Mouse (Mus musculus) neural tube, embryonic 14.5 days (tissue): ENCODE data around the gene Iqgap2. TPM values are rescaled to one million over a fixed set of nuclear protein-coding genes. Genes with fewer than 3 reads are reported as not detected.

Experiments used
- ATAC-seq: fragments of 200-750 bp; cut with Nextera tagmentation; 2 replicates; pipeline ENCODE4 v1.8.0; 2017; ENCODE audit warnings: low read depth, mild to moderate bottlenecking, moderate TSS enrichment, moderate library complexity
- H3K27ac ChIP-seq: fragments of 300-500 bp; sonication (generic); 2 replicates; pipeline ENCODE4 v1.5.1; 2014; ENCODE audit warnings: low read depth, mild to moderate bottlenecking, control low read depth, low read length, moderate library complexity, mixed read lengths
- H3K27me3 ChIP-seq: fragments of 300-500 bp; sonication (generic); 2 replicates; pipeline ENCODE4 v1.6.1; 2014; ENCODE audit warnings: low read length; ENCODE audit not compliant: control insufficient read depth, insufficient read depth
- H3K36me3 ChIP-seq: fragments of 300-500 bp; sonication (generic); 2 replicates; pipeline ENCODE4 v1.6.1; 2014; ENCODE audit warnings: low read length, mixed read lengths; ENCODE audit not compliant: control insufficient read depth, insufficient read depth
- H3K4me1 ChIP-seq: fragments of 300-500 bp; sonication (generic); 2 replicates; pipeline ENCODE4 v1.6.1; 2014; ENCODE audit warnings: low read length; ENCODE audit not compliant: control insufficient read depth, insufficient read depth
- H3K4me2 ChIP-seq: fragments of 300-500 bp; sonication (generic); 2 replicates; pipeline ENCODE4 v1.6.1; 2014; ENCODE audit warnings: mild to moderate bottlenecking, low read depth, low read length, control low read depth
- H3K4me3 ChIP-seq: fragments of 300-500 bp; sonication (generic); 2 replicates; pipeline ENCODE4 v1.5.1; 2014; ENCODE audit warnings: low read depth, low read length, control low read depth, mixed read lengths
- H3K9ac ChIP-seq: fragments of 300-500 bp; sonication (generic); replicated peaks from 2 replicates; pipeline ENCODE4 v1.6.1; 2014; ENCODE audit warnings: low read depth, mild to moderate bottlenecking, control low read depth, low read length, mixed read lengths
- H3K9me3 ChIP-seq: fragments of 300-500 bp; sonication (generic); 2 replicates; pipeline ENCODE4 v1.6.1; 2016; ENCODE audit warnings: low read length; ENCODE audit not compliant: control insufficient read depth
- WGBS: fragments of 180-500 bp; shearing (Covaris S2); extraction: QIAGEN DNeasy Blood & Tissue Kit; methylation state at CpG from one replicate; pipeline ENCODE4 v1.1.7; 2014; 5-methylcytosine and 5-hydroxymethylcytosine counted together
- polyA plus RNA-seq: library from polyadenylated mRNA; unstranded; fragments of >200 nt; fragmentation: Nextera tagmentation; extraction: Ambion mirVana; gene quantifications from 2 replicates; pipeline ENCODE4 v1.2.1, GENCODE M21; 2014

Iqgap2 gene
- polyA plus RNA-seq, 1 experiment from 2014 or later: 2.0 TPM

- no peaks in the 10 kb centered on the region for H3K9me3 ChIP-seq
- H3K4me1 ChIP-seq: 0 out of 2 replicates have a peak, but pooled peaks cover 4% of the 10 kb centered on the region
- WGBS: 88% methylated on average over 7 of the region's 8 CpGs
- H3K36me3 ChIP-seq: no peaks in the 10 kb centered on the region
- H3K4me2 ChIP-seq: no peak overlapping the region
- no peaks in the 10 kb centered on the region for H3K27me3 ChIP-seq
- no peak overlapping the region for H3K4me3 ChIP-seq
- ATAC-seq: no peak
- H3K27ac ChIP-seq: no peak overlapping the region
- no peak overlapping the region for H3K9ac ChIP-seq
Measured at GRCm38 (mm10) chr13:95870626-95871025, 21.1 kb downstream of the Iqgap2 start.

DNA sequence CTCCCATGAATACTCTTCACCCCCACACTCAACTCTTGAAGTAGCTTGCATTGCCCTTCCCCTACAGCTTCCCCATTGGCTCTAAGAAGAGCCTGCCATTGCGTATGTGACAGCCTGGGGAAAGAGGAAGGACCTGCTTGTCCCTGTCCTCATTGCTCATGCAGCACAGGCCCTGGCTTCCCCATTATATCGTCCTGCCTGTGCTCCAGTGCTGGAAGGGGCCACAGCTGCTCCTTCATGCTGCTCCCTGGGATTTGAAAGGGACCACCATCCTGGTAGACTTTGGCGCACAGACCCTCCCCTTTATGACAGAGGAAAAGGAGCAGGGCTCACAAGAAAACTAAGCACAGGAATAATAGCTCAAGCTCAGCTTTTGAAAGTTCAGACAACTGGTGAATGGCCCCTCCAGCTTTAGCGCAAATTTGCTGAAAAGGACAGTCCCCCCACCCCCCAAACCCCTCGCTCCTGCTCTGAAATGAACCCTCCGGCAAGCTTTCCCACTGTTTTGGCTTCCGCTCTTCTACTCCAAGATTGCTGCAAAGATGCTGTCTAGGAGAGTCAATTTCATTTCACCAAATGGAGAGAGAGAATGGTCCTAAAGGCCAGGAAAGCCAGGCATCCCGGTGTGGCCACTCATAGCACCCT is 22.7 kb downstream of the Iqgap2 start:
- no peaks in the 10 kb centered on the region for H3K36me3 ChIP-seq
- ATAC-seq: peak; percentile 56; the same call in 1 of the 2 replicates
- H3K27me3 ChIP-seq: no peaks in the 10 kb centered on the region
- H3K9ac ChIP-seq: no peak overlapping the region
- H3K4me1 ChIP-seq: 0 out of 2 replicates have a peak, but pooled peaks cover 4% of the 10 kb centered on the region
- 21% methylated on average over 8 of the region's 8 CpGs for whole genome bisulfite sequencing
- no peak overlapping the region for H3K4me2 ChIP-seq
- H3K4me3 ChIP-seq: no peak overlapping the region
- H3K9me3 ChIP-seq: no peaks in the 10 kb centered on the region
- no peak overlapping the region for H3K27ac ChIP-seq

DNA sequence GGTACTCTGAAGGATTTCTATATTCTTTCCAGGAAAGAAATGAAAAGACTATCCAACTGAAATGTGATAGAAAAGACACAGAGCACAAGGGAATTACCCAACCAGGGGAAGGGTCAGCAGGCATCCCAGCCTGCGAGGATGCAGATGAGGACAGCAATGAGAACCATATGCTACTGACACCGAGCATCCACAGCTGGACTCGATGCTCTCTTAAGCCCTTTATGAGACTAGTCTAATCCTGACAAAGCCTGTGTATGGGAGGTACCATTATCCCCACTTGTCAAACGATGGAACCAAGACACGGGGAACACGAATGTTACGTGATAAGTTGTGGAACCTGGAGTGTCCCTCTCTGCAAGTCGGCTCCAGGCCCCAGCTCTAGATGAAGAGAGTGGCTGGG is 29.5 kb downstream of the Iqgap2 start:
- 91% methylated on average over 8 of the region's 8 CpGs for WGBS
- no peaks in the 10 kb centered on the region for H3K36me3 ChIP-seq
- H3K27me3 ChIP-seq: no peaks in the 10 kb centered on the region
- H3K9me3 ChIP-seq: no peaks in the 10 kb centered on the region
- no peak for ATAC-seq
- H3K4me2 ChIP-seq: no peak overlapping the region
- H3K27ac ChIP-seq: no peak overlapping the region
- H3K9ac ChIP-seq: no peak overlapping the region
- H3K4me1 ChIP-seq: no peaks in the 10 kb centered on the region
- H3K4me3 ChIP-seq: no peak overlapping the region

GRCm38 (mm10) chr13:95859271-95859670 is 32.5 kb downstream of the Iqgap2 start:
- no peaks in the 10 kb centered on the region for H3K27me3 ChIP-seq
- no peak overlapping the region for H3K4me2 ChIP-seq
- ATAC-seq: no peak
- H3K36me3 ChIP-seq: no peaks in the 10 kb centered on the region
- H3K27ac ChIP-seq: no peak overlapping the region
- H3K4me1 ChIP-seq: no peaks in the 10 kb centered on the region
- H3K4me3 ChIP-seq: no peak overlapping the region
- H3K9ac ChIP-seq: no peak overlapping the region
- H3K9me3 ChIP-seq: no peaks in the 10 kb centered on the region
- 80% methylated on average over 4 of the region's 4 CpGs for WGBS

- Histone ChIP-seq H3K4me1 (no peaks in the 10 kb centered on the region), H3K9ac (no peak overlapping the region), H3K9me3 (no peaks in the 10 kb centered on the region), H3K27me3 (no peaks in the 10 kb centered on the region), H3K27ac (no peak overlapping the region), H3K36me3 (no peaks in the 10 kb centered on the region), H3K4me2 (no peak overlapping the region), H3K4me3 (no peak overlapping the region)
- WGBS: 87% methylated on average over 9 of the region's 9 CpGs
- no peak for ATAC-seq
Measured at GRCm38 (mm10) chr13:95858866-95859265, 32.9 kb downstream of the Iqgap2 start.

GRCm38 (mm10) chr13:95855537-95855936 is 36.2 kb downstream of the Iqgap2 start:
- H3K9ac ChIP-seq: no peak overlapping the region
- H3K36me3 ChIP-seq: no peaks in the 10 kb centered on the region

DNA sequence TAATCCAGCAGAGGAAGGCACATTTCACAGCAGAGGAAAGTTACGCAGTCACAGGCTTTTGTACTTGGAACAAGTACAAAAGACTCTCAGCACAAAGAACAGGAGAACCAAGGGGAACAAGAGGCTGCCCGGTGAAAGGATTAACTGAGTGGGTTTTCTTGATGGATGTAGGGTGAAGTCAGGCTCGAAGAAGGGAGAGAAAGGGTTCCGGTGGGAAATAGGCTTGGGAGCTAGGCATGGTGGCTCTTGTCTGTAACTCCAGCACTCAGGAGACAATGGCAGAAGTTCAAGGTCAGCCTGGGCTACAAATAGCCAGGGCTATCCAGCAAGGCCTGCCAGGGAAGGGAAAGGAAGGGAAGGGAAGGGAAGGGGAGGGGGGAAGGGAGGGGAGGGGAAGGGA is 40.1 kb downstream of the Iqgap2 start:
- no peak overlapping the region for H3K9ac ChIP-seq
- ATAC-seq: no peak
- 25% methylated on average over 4 of the region's 4 CpGs for WGBS

More at GRCm38 (mm10) chr13:95855537-95855936, 36.2 kb downstream of the Iqgap2 start:
- Histone ChIP-seq H3K27ac (no peak overlapping the region), H3K9me3 (no peaks in the 10 kb centered on the region), H3K4me1 (no peaks in the 10 kb centered on the region), H3K4me3 (no peak overlapping the region), H3K27me3 (no peaks in the 10 kb centered on the region), H3K4me2 (no peak overlapping the region)
- 93% methylated on average over 4 of the region's 4 CpGs for WGBS
- no peak for ATAC-seq

DNA sequence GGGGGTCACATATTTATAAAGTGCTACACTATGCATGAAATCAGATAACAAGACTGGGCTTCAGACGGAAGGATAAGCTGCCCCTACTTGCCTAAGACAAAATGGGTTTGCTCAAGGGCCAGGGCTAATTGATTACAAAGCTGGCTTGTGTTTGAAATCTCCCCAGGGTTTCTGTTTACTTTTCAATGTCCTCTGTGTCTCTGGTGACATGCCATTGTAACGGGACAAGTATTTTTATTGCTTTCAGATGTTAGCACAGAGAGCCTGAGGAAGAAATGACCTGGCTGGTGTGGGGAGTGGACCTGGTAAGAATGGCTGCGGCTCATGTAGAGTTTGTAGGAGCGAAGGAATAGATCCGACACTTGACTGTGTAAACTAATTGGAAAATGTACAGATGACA is 41.3 kb downstream of the Iqgap2 start:
- 51% methylated on average over 5 of the region's 5 CpGs for WGBS
- no peak overlapping the region for H3K4me2 ChIP-seq
- H3K27ac ChIP-seq: no peak overlapping the region
- H3K9ac ChIP-seq: no peak overlapping the region
- no peaks in the 10 kb centered on the region for H3K36me3 ChIP-seq
- no peak overlapping the region for H3K4me3 ChIP-seq
- H3K27me3 ChIP-seq: no peaks in the 10 kb centered on the region
- no peaks in the 10 kb centered on the region for H3K4me1 ChIP-seq
- no peak for ATAC-seq
- H3K9me3 ChIP-seq: no peaks in the 10 kb centered on the region

More for the DNA sequence above, 40.1 kb downstream of the Iqgap2 start:
- H3K9me3 ChIP-seq: no peaks in the 10 kb centered on the region
- H3K36me3 ChIP-seq: no peaks in the 10 kb centered on the region
- no peak overlapping the region for H3K4me2 ChIP-seq
- no peak overlapping the region for H3K4me3 ChIP-seq
- H3K27ac ChIP-seq: no peak overlapping the region
- H3K4me1 ChIP-seq: no peaks in the 10 kb centered on the region
- no peaks in the 10 kb centered on the region for H3K27me3 ChIP-seq

GRCm38 (mm10) chr13:95849501-95850007 is 42.2 kb downstream of the Iqgap2 start:
- peak; percentile 46; the same call in 1 of the 2 replicates for ATAC-seq
- H3K4me3 ChIP-seq: no peak overlapping the region
- H3K9ac ChIP-seq: no peak overlapping the region
- H3K36me3 ChIP-seq: no peaks in the 10 kb centered on the region
- no peaks in the 10 kb centered on the region for H3K4me1 ChIP-seq
- no peak overlapping the region for H3K4me2 ChIP-seq
- no peaks in the 10 kb centered on the region for H3K27me3 ChIP-seq
- WGBS: 49% methylated on average over 7 of the region's 7 CpGs
- H3K27ac ChIP-seq: no peak overlapping the region
- H3K9me3 ChIP-seq: no peaks in the 10 kb centered on the region
